Mouse (Mus musculus) activated CD4-positive, CD25-positive, alpha-beta regulatory T cell, adult 4 months (primary cell): ENCODE results near the gene Arpp19. TPM values are rescaled to one million over a fixed set of nuclear protein-coding genes. Genes with fewer than 3 reads are reported as not detected.

Experiments
- ATAC-seq: one replicate; pipeline ENCODE4 v1.8.0; 2017
- polyA plus RNA-seq, 2 experiments: library from polyadenylated mRNA; unstranded; fragments of 100-300 nt; shearing (Covaris generic); gene quantifications; one replicate each; pipeline ENCODE4 v1.2.1; 2017

Arpp19 gene
- polyA plus RNA-seq, 2 experiments from 2014 or later, result 326 to 420 TPM

- no peak for ATAC-seq
Measured at GRCm38 (mm10) chr9:75040566-75040965, 3.2 kb downstream of the Arpp19 start.

- no peak for ATAC-seq
Measured at GRCm38 (mm10) chr9:75041840-75042525, 4.6 kb downstream of the Arpp19 start.

- no peak for ATAC-seq
Measured at GRCm38 (mm10) chr9:75043191-75043590, 5.8 kb downstream of the Arpp19 start.

- no peak for ATAC-seq
Measured at GRCm38 (mm10) chr9:75047079-75047478, 9.7 kb downstream of the Arpp19 start.

- ATAC-seq, result no peak
Measured at GRCm38 (mm10) chr9:75049100-75049499, 11.7 kb downstream of the Arpp19 start.

GRCm38 (mm10) chr9:75050003-75050402 is 12.6 kb downstream of the Arpp19 start:
- peak; percentile 82 for ATAC-seq

- ATAC-seq, result no peak
Measured at GRCm38 (mm10) chr9:75051841-75052240, 14.4 kb downstream of the Arpp19 start.

GRCm38 (mm10) chr9:75055046-75055445 is 17.6 kb downstream of the Arpp19 start:
- ATAC-seq, result no peak

- no peak for ATAC-seq
Measured at GRCm38 (mm10) chr9:75064678-75065331, 27.4 kb downstream of the Arpp19 start.

- ATAC-seq, result no peak
Measured at GRCm38 (mm10) chr9:75070457-75071028, 33.1 kb downstream of the Arpp19 start, which contains the start of gene Myo5a. Gene Myo5a, plus strand, starts transcription at chr9:75071015.

GRCm38 (mm10) chr9:75071029-75071705 is 33.8 kb downstream of the Arpp19 start:
- peak; percentile 84 for ATAC-seq

- peak; percentile 38 for ATAC-seq
Measured at GRCm38 (mm10) chr9:75071706-75072192, 34.3 kb downstream of the Arpp19 start.

GRCm38 (mm10) chr9:75072361-75072760 is 34.9 kb downstream of the Arpp19 start:
- ATAC-seq, result no peak

- no peak for ATAC-seq
Measured at GRCm38 (mm10) chr9:75077191-75077590, 39.8 kb downstream of the Arpp19 start.

- ATAC-seq, result no peak
Measured at GRCm38 (mm10) chr9:75085242-75085824, 47.9 kb downstream of the Arpp19 start.

GRCm38 (mm10) chr9:75087823-75088222 is 50.4 kb downstream of the Arpp19 start:
- no peak for ATAC-seq

- ATAC-seq, result no peak
Measured at GRCm38 (mm10) chr9:75089285-75089684, 51.9 kb downstream of the Arpp19 start.

- ATAC-seq, result no peak
Measured at GRCm38 (mm10) chr9:75092134-75092533, 54.7 kb downstream of the Arpp19 start.

GRCm38 (mm10) chr9:75094762-75095161 is 57.3 kb downstream of the Arpp19 start:
- no peak for ATAC-seq

- no peak for ATAC-seq
Measured at GRCm38 (mm10) chr9:75098937-75099336, 61.5 kb downstream of the Arpp19 start.

- no peak for ATAC-seq
Measured at GRCm38 (mm10) chr9:75100157-75100781, 62.9 kb downstream of the Arpp19 start.

GRCm38 (mm10) chr9:75102131-75102530 is 64.7 kb downstream of the Arpp19 start:
- ATAC-seq, result no peak
